Mouse (Mus musculus) heart, postnatal 0 days (tissue): ENCODE measurements around the gene Stpg3.

Source experiments
- CTCF ChIP-seq: IDR thresholded peaks from 2 replicates; pipeline ENCODE4 v1.5.1; 2016; ENCODE audit warnings: antibody characterized with exemption, control low read depth, low read depth
- EP300 ChIP-seq: IDR thresholded peaks from 2 replicates; pipeline ENCODE4 v1.6.1; 2016; ENCODE audit warnings: antibody characterized with exemption, low read depth

GRCm38 (mm10) chr2:25197191-25197590 lies 17.2 kb downstream of the Stpg3 start:
- no peak for TF ChIP-seq CTCF
- TF ChIP-seq EP300 = no peak
